Mouse (Mus musculus): ENCODE results near the gene Stoml1. TPM values are rescaled to one million over a fixed set of nuclear protein-coding genes. Genes with fewer than 3 reads are reported as not detected.
"Not testable (repeated sequence)": the region's sequence is repeated elsewhere in the genome, so short reads cannot be mapped to it uniquely, and the experiment has no call there.

Gene Stoml1
- total RNA-seq, 2 experiments from 2014 or later: 6.5 to 8.8 TPM

GRCm38 (mm10) chr9:58241780-58242485 is 11.0 kb upstream of the Stoml1 start:
- DNase-seq: no peak

- DNase-seq: no peak
Measured at GRCm38 (mm10) chr9:58242696-58243095, 10.3 kb upstream of the Stoml1 start.

GRCm38 (mm10) chr9:58243696-58244095 is 9.3 kb upstream of the Stoml1 start:
- no peak for DNase-seq

GRCm38 (mm10) chr9:58246083-58246591 is 6.8 kb upstream of the Stoml1 start:
- no peak for DNase-seq

- DNase-seq: peak; percentile 68
Measured at GRCm38 (mm10) chr9:58247064-58247759, 5.8 kb upstream of the Stoml1 start.

GRCm38 (mm10) chr9:58248746-58249413 is 4.1 kb upstream of the Stoml1 start:
- DNase-seq: no peak

- peak; percentile 62 for DNase-seq
Measured at GRCm38 (mm10) chr9:58249592-58250192, 3.3 kb upstream of the Stoml1 start, which contains the start of gene Pml. TSS of gene Pml (minus strand) at chr9:58249786.

- DNase-seq: no peak
Measured at GRCm38 (mm10) chr9:58250322-58250721, 2.6 kb upstream of the Stoml1 start.

- DNase-seq: not testable (repeated sequence)
Measured at GRCm38 (mm10) chr9:58250730-58251129, 2.2 kb upstream of the Stoml1 start.

- not testable (repeated sequence) for DNase-seq
Measured at GRCm38 (mm10) chr9:58253805-58254122, 800 bp downstream of the Stoml1 start.

- DNase-seq: no peak
Measured at GRCm38 (mm10) chr9:58255105-58255504, 2.1 kb downstream of the Stoml1 start.

GRCm38 (mm10) chr9:58255704-58256685 is 3.0 kb downstream of the Stoml1 start:
- no peak for DNase-seq

- no peak for DNase-seq
Measured at GRCm38 (mm10) chr9:58262507-58262906, 9.5 kb downstream of the Stoml1 start.

GRCm38 (mm10) chr9:58265368-58265767 is 12.4 kb downstream of the Stoml1 start:
- DNase-seq: no peak

- no peak for DNase-seq
Measured at GRCm38 (mm10) chr9:58266571-58267011, 13.6 kb downstream of the Stoml1 start.

GRCm38 (mm10) chr9:58267046-58267445 is 14.1 kb downstream of the Stoml1 start:
- DNase-seq: no peak

GRCm38 (mm10) chr9:58268384-58269313 is 15.7 kb downstream of the Stoml1 start:
- no peak for DNase-seq

GRCm38 (mm10) chr9:58270081-58270480 is 17.1 kb downstream of the Stoml1 start:
- no peak for DNase-seq

GRCm38 (mm10) chr9:58271109-58271508 is 18.1 kb downstream of the Stoml1 start:
- DNase-seq: no peak

GRCm38 (mm10) chr9:58271551-58271950 is 18.6 kb downstream of the Stoml1 start:
- not testable (repeated sequence) for DNase-seq
